Mouse (Mus musculus) lung, adult 2 months (tissue): Measurements from ENCODE around the gene Mlph.

Experiments
- CTCF ChIP-seq: fragments of 200-500 bp; IDR thresholded peaks from 2 replicates; pipeline ENCODE4 v1.5.1; 2011; ENCODE audit warnings: mild to moderate bottlenecking, low read length, control low read depth; ENCODE audit not compliant: insufficient read depth
- POLR2A ChIP-seq: fragments of 200-500 bp; IDR thresholded peaks from 2 replicates; pipeline ENCODE4 v1.6.1; 2011; ENCODE audit warnings: low read depth, mild to moderate bottlenecking, control low read depth, low read length, borderline replicate concordance; ENCODE audit errors: extremely low read depth

- TF ChIP-seq CTCF (no peak), POLR2A (no peak)
Observed at GRCm38 (mm10) chr1:90896281-90896680, 18.6 kb upstream of the Mlph start.
